Mouse (Mus musculus): ENCODE results near the gene Zfp488. TPM values are rescaled to one million over a fixed set of nuclear protein-coding genes. Genes with fewer than 3 reads are reported as not detected.

Gene Zfp488
- total and polyA plus RNA-seq, 2 experiments from 2014 or later, result 0.98 to 4.9 TPM

DNA sequence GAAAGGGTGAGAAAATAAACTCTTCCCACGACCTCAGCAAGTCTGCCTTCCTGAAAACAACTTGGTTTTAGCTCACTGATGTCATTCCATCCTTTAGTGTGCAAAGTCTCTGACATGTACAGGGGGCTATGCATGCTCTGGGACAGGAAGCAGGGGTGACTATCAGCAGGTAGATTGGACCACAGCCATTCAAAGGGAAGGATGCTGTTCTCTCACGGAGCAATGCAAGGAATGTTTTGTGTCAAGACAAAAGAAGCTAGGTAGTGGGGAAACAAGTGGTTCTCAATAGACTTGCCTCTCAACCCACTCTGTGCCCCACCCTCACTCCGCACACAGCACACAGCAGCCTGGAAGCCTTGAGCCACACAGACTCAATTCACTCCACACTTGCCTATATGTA is 10.6 kb upstream of the Zfp488 start:
- TF ChIP-seq CTCF (IDR thresholded peaks at IDR 0.05), result no peak
- no peaks in the 10 kb centered on the region for H3K27me3 ChIP-seq (ENCODE audit: insufficient read depth, low read length)
- ATAC-seq (ENCODE audit: low FRiP score) (no peak), DNase-seq (ENCODE audit: low spot score) (no peak)
- H3K9ac ChIP-seq (replicated peaks; ENCODE audit: low read length, poor library complexity, severe bottlenecking), result no peak overlapping the region
- H3K27ac ChIP-seq (ENCODE audit: low read depth, low read length), result no peak overlapping the region
- no peaks in the 10 kb centered on the region for H3K9me3 ChIP-seq (ENCODE audit: low read length)
- no peak overlapping the region for H3K4me3 ChIP-seq (ENCODE audit: low read depth, low read length)
- H3K4me1 ChIP-seq (ENCODE audit: insufficient read depth, low read length), result no peaks in the 10 kb centered on the region
- WGBS, result 51% methylated on average over 3 of the region's 3 CpGs
- no peak overlapping the region for H3K4me2 ChIP-seq (ENCODE audit: low read depth, low read length, poor library complexity, severe bottlenecking)
- H3K36me3 ChIP-seq (ENCODE audit: insufficient read depth, low read length), result no peaks in the 10 kb centered on the region

DNA sequence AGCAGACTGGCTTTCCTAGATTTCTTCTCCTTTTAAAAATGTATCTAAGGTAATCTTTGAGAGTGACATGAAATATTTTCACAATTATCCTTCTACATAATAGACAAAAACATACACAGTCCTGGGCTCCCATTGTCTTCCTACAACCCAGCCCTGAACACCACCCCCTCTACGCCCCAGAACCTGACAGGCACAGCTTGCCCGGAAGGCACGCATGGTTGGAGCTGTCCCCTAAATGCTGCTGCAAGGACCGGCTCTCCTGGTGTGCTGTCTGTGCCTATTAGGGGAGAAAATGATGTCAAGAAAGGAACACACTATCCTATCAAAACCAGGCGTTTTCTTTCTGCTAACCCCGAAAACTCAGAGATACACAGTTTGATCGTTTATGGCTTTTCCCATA is 816 bp downstream of the Zfp488 start:
- Histone ChIP-seq H3K27ac (ENCODE audit: low read depth, low read length) (no peak overlapping the region), H3K4me2 (ENCODE audit: low read depth, low read length, poor library complexity, severe bottlenecking) (peak overlapping the region; percentile 55), H3K9ac (replicated peaks; ENCODE audit: low read length, poor library complexity, severe bottlenecking) (peak overlapping the region; percentile 44; the same call in 1 of the 2 replicates), H3K4me3 (ENCODE audit: low read depth, low read length) (peak overlapping the region; percentile 35), H3K36me3 (ENCODE audit: insufficient read depth, low read length) (no peaks in the 10 kb centered on the region), H3K9me3 (ENCODE audit: low read length) (no peaks in the 10 kb centered on the region), H3K27me3 (ENCODE audit: insufficient read depth, low read length) (no peaks in the 10 kb centered on the region), H3K4me1 (ENCODE audit: insufficient read depth, low read length) (no peaks in the 10 kb centered on the region)
- DNase-seq (ENCODE audit: low spot score), result peak; percentile 33
- WGBS, result 26% methylated on average over 7 of the region's 7 CpGs
- no peak for TF ChIP-seq CTCF (IDR thresholded peaks at IDR 0.05)
- ATAC-seq (ENCODE audit: low FRiP score), result no peak

DNA sequence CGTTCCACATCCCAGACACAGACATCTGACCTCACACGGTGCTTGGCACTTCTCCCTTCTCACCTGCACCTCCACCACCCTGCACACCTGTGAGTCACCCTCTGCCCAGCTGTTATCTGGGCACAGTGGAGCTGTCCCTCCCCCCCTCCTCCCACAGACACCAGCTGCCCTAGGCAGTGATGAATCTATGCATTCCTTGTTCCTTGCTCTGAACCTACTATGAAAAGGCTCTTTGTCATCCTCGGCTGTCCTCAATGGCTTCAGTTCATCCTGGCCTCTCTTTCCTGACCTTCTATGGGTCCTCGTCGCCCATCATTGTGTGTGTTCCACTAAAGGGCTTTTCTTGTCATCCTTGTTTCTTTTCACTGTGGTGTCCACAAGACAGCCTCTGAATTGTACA is 3.8 kb downstream of the Zfp488 start:
- ATAC-seq (ENCODE audit: low FRiP score) (peak; percentile 52; the same call in 1 of the 2 replicates), DNase-seq (ENCODE audit: low spot score) (peak; percentile 40)
- Histone ChIP-seq H3K27ac (ENCODE audit: low read depth, low read length) (no peak overlapping the region), H3K4me1 (ENCODE audit: insufficient read depth, low read length) (no peaks in the 10 kb centered on the region), H3K4me3 (ENCODE audit: low read depth, low read length) (no peak overlapping the region), H3K4me2 (ENCODE audit: low read depth, low read length, poor library complexity, severe bottlenecking) (no peak overlapping the region), H3K9ac (replicated peaks; ENCODE audit: low read length, poor library complexity, severe bottlenecking) (no peak overlapping the region), H3K36me3 (ENCODE audit: insufficient read depth, low read length) (no peaks in the 10 kb centered on the region), H3K27me3 (ENCODE audit: insufficient read depth, low read length) (no peaks in the 10 kb centered on the region), H3K9me3 (ENCODE audit: low read length) (no peaks in the 10 kb centered on the region)
- no peak for TF ChIP-seq CTCF (IDR thresholded peaks at IDR 0.05)
- 58% methylated on average over 5 of the region's 5 CpGs for WGBS

DNA sequence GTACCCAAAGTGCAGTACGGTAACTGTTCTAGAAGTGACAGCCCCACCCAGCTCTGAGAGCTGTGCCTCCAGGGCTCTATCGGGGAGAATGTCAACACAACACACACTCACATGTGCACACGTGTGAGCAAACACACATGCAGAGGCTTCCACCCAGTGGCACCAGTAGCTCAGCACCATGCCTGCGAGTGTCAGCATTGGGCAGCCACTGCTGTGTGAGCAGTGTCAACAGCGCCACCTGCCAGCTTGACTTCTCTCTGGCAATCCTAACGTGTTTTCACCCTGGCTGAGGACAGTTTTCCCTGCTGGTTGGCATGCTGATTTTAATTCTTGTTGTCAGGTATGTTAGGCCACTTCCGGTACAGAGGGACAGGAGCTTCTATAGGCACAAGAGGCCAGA is 5.9 kb downstream of the Zfp488 start:
- H3K9me3 ChIP-seq (ENCODE audit: low read length), result no peaks in the 10 kb centered on the region
- 51% methylated on average over 7 of the region's 7 CpGs for WGBS
- H3K36me3 ChIP-seq (ENCODE audit: insufficient read depth, low read length), result no peaks in the 10 kb centered on the region
- peak; percentile 63 for DNase-seq (ENCODE audit: low spot score)
- no peaks in the 10 kb centered on the region for H3K4me1 ChIP-seq (ENCODE audit: insufficient read depth, low read length)
- H3K27me3 ChIP-seq (ENCODE audit: insufficient read depth, low read length), result no peaks in the 10 kb centered on the region
- no peak overlapping the region for H3K9ac ChIP-seq (replicated peaks; ENCODE audit: low read length, poor library complexity, severe bottlenecking)
- TF ChIP-seq CTCF (IDR thresholded peaks at IDR 0.05), result peak; percentile 70
- H3K4me3 ChIP-seq (ENCODE audit: low read depth, low read length), result no peak overlapping the region
- no peak for ATAC-seq (ENCODE audit: low FRiP score)
- H3K27ac ChIP-seq (ENCODE audit: low read depth, low read length), result no peak overlapping the region
- no peak overlapping the region for H3K4me2 ChIP-seq (ENCODE audit: low read depth, low read length, poor library complexity, severe bottlenecking)

DNA sequence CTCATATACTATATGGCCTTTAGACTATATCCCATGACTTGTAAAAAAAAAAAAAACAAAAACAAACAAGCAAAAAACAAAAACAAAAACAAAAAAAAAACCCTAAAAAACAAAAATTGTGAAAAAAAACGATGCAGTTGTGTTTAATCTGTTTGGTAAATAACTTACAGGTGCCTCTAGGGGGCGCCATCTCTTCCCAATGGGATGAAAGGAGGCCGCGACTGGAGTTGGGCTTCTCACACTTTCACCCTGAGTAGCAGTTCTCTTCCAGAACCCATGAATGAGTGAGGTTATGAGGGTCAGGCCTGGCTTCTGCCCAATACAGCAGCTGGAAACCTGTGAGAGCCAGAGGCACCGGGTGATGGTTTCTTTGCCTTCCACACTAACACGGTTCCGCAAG is 12.9 kb downstream of the Zfp488 start:
- Histone ChIP-seq H3K4me1 (ENCODE audit: insufficient read depth, low read length) (no peaks in the 10 kb centered on the region), H3K27me3 (ENCODE audit: insufficient read depth, low read length) (no peaks in the 10 kb centered on the region), H3K27ac (ENCODE audit: low read depth, low read length) (no peak overlapping the region), H3K9me3 (ENCODE audit: low read length) (no peaks in the 10 kb centered on the region), H3K4me3 (ENCODE audit: low read depth, low read length) (no peak overlapping the region), H3K36me3 (ENCODE audit: insufficient read depth, low read length) (no peaks in the 10 kb centered on the region), H3K4me2 (ENCODE audit: low read depth, low read length, poor library complexity, severe bottlenecking) (no peak overlapping the region), H3K9ac (replicated peaks; ENCODE audit: low read length, poor library complexity, severe bottlenecking) (no peak overlapping the region)
- WGBS, result 59% methylated on average over 7 of the region's 7 CpGs
- DNase-seq (ENCODE audit: low spot score), result no peak
- no peak for ATAC-seq (ENCODE audit: low FRiP score)
- no peak for TF ChIP-seq CTCF (IDR thresholded peaks at IDR 0.05)

DNA sequence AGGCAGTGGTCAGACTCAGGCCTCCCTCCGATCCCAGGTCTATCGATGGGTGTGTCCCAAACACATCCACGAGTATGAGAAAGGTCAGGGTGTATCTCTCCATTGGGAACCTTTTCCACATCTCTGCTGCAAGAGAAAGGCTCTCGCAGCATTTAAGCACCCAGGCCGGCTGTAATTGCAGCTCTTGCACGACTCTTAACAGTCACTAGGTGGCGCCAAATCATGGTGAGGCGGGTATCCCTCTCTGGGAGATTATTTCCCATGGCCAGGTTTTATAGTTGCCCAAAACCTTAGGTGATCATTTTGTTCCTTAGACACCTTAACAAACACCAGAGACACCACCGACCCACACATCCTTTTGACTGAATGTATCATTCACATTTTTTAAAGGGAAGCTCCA is 19.2 kb downstream of the Zfp488 start:
- Histone ChIP-seq H3K27me3 (ENCODE audit: insufficient read depth, low read length) (no peaks in the 10 kb centered on the region), H3K4me2 (ENCODE audit: low read depth, low read length, poor library complexity, severe bottlenecking) (no peak overlapping the region), H3K4me3 (ENCODE audit: low read depth, low read length) (no peak overlapping the region), H3K9me3 (ENCODE audit: low read length) (no peaks in the 10 kb centered on the region), H3K9ac (replicated peaks; ENCODE audit: low read length, poor library complexity, severe bottlenecking) (no peak overlapping the region), H3K36me3 (ENCODE audit: insufficient read depth, low read length) (no peaks in the 10 kb centered on the region), H3K27ac (ENCODE audit: low read depth, low read length) (no peak overlapping the region), H3K4me1 (ENCODE audit: insufficient read depth, low read length) (no peaks in the 10 kb centered on the region)
- ATAC-seq (ENCODE audit: low FRiP score), result no peak
- TF ChIP-seq CTCF (IDR thresholded peaks at IDR 0.05), result peak; percentile 78
- WGBS, result 21% methylated on average over 9 of the region's 9 CpGs
- DNase-seq (ENCODE audit: low spot score), result peak; percentile 72

Data from midbrain, postnatal 0 days (tissue).